Mouse (Mus musculus) embryonic facial prominence, embryonic 12.5 days (tissue): ENCODE measurements around the gene Rgmb. TPM values are rescaled to one million over a fixed set of nuclear protein-coding genes. Genes with fewer than 3 reads are reported as not detected.

Experiments
- ATAC-seq: fragments of 200-750 bp; cut with Nextera tagmentation; 2 replicates; pipeline ENCODE4 v1.8.0; 2017; ENCODE audit not compliant: insufficient number of reproducible peaks, insufficient read depth, low FRiP score, low TSS enrichment
- H3K27ac ChIP-seq: fragments of 300-500 bp; sonication (generic); 2 replicates; pipeline ENCODE4 v1.5.1; 2016; ENCODE audit warnings: mild to moderate bottlenecking
- H3K27me3 ChIP-seq: fragments of 300-500 bp; sonication (generic); 2 replicates; pipeline ENCODE4 v1.6.1; 2016; ENCODE audit warnings: mild to moderate bottlenecking, moderate library complexity
- H3K36me3 ChIP-seq: fragments of 300-500 bp; sonication (generic); 2 replicates; pipeline ENCODE4 v1.6.1; 2016; ENCODE audit warnings: mild to moderate bottlenecking
- H3K4me1 ChIP-seq: fragments of 300-500 bp; sonication (generic); 2 replicates; pipeline ENCODE4 v1.6.1; 2016
- H3K4me2 ChIP-seq: fragments of 300-500 bp; sonication (generic); replicated peaks from 2 replicates; pipeline ENCODE4 v1.6.1; 2016; ENCODE audit warnings: mild to moderate bottlenecking, moderate library complexity
- H3K4me3 ChIP-seq: fragments of 300-500 bp; sonication (generic); 2 replicates; pipeline ENCODE4 v1.5.1; 2016; ENCODE audit warnings: mild to moderate bottlenecking
- H3K9ac ChIP-seq: fragments of 300-500 bp; sonication (generic); 2 replicates; pipeline ENCODE4 v1.6.1; 2016; ENCODE audit warnings: mild to moderate bottlenecking, moderate library complexity
- H3K9me3 ChIP-seq: fragments of 300-500 bp; sonication (generic); 2 replicates; pipeline ENCODE4 v1.6.1; 2016; ENCODE audit warnings: mild to moderate bottlenecking, moderate library complexity
- WGBS: fragments of 180-500 bp; shearing (Covaris S2); methylation state at CpG from one replicate; pipeline ENCODE4 v1.1.7; 2016; 5-methylcytosine and 5-hydroxymethylcytosine counted together
- polyA plus RNA-seq: library from polyadenylated mRNA; unstranded; fragments of >200 nt; fragmentation: Nextera tagmentation; extraction: Ambion mirVana; gene quantifications from 2 replicates; pipeline ENCODE4 v1.2.1, GENCODE M21; 2016

The Rgmb gene
- polyA plus RNA-seq = 30.2 and 33.5 TPM in 2 replicates

DNA sequence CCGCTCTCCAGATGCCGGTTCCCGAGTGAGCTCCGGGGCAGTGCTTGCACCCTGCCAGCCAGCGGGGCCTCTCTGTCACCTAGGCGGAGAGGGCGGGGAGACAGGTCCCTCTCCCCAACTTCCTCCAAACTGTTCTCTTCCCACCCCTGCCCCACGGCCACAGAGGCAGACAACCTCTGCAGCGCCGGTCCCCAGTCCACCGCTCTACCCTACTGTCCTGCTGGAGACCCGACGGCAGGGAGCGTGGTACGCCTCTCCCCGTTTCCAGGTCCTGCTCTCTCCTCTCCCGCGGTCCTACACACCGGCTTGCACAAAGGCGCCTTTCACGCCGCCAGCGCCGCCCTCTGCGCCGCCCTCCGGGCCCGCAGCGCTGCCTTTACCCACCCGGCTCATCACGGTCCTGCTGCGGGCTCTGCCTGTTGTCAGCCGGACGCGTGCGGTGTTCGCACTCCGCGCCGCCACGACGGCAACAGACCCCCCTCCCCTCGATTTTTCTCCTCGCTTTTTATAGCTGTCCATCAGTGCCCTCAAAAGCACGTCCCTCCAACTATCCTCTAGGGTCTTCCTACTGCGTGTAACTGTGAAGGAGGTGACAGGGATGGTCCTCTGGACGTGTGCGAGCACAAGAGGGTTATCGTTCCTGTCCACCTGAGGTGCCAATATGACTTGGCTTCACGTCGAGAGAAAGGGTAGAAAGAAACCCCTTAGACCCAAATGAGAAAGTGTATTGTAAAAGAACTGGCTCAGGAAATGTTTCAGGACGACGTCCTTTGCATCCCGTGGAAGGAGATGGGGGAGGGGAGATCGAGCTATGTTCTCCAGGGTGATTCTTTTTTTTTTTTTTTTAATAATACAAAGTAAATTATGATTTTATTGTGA lies at the start of gene Rgmb:
Gene Rgmb (minus strand): TSS at position 274 of the 879 bp plus-strand sequence.
- H3K9me3 ChIP-seq = no peaks in the 10 kb centered on the region
- H3K4me2 ChIP-seq = peak within 1 kb of the TSS; percentile 82
- peak within 1 kb of the TSS; percentile 84 for H3K27ac ChIP-seq
- ATAC-seq = peak; percentile 50; the same call in 1 of the 2 replicates
- H3K9ac ChIP-seq = peak within 1 kb of the TSS; percentile 74
- H3K4me1 ChIP-seq = peaks cover 12% of the 10 kb centered on the region
- no peaks in the 10 kb centered on the region for H3K36me3 ChIP-seq
- WGBS = 1% methylated on average over 55 of the region's 55 CpGs
- no peaks in the 10 kb centered on the region for H3K27me3 ChIP-seq
- peak within 1 kb of the TSS; percentile 53 for H3K4me3 ChIP-seq

DNA sequence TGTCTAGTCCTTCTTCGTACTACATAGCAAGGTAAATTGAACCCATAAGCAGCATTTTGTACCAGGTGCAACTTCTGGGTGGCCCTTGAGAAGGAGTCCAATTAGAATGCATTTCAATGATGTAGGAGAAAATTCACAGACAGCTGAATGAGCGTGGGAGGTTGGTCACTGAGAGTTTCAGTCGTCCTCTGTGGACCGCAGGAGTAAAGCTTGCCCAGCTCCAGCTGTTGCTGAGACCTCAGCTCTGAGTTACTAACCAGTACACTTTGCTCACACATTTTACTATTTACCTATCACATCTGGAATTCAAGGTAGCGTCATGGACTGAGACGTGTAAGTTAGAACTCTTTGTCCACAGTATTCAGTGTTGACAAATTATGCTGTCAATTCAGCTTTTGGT lies 43.9 kb upstream of the Rgmb start:
- no peaks in the 10 kb centered on the region for H3K4me1 ChIP-seq
- WGBS = 64% methylated on average over 6 of the region's 6 CpGs

GRCm38 (mm10) chr17:15872093-15872492 lies 41.3 kb upstream of the Rgmb start:
- ATAC-seq = no peak
- Histone ChIP-seq H3K27ac (no peak overlapping the region), H3K27me3 (no peaks in the 10 kb centered on the region), H3K4me3 (no peak overlapping the region), H3K4me2 (no peak overlapping the region), H3K4me1 (no peaks in the 10 kb centered on the region), H3K36me3 (no peaks in the 10 kb centered on the region), H3K9me3 (no peaks in the 10 kb centered on the region), H3K9ac (no peak overlapping the region)

More for the DNA sequence above, 43.9 kb upstream of the Rgmb start:
- ATAC-seq = no peak
- H3K9ac ChIP-seq = no peak overlapping the region
- no peak overlapping the region for H3K4me2 ChIP-seq
- H3K36me3 ChIP-seq = no peaks in the 10 kb centered on the region
- no peaks in the 10 kb centered on the region for H3K27me3 ChIP-seq
- H3K4me3 ChIP-seq = no peak overlapping the region
- H3K9me3 ChIP-seq = no peaks in the 10 kb centered on the region
- H3K27ac ChIP-seq = no peak overlapping the region

- 83% methylated on average over 1 of the region's 1 CpGs for WGBS
- H3K9me3 ChIP-seq = no peaks in the 10 kb centered on the region
- no peak overlapping the region for H3K9ac ChIP-seq
- H3K27me3 ChIP-seq = no peaks in the 10 kb centered on the region
- H3K4me2 ChIP-seq = no peak overlapping the region
- H3K4me3 ChIP-seq = no peak overlapping the region
- no peak for ATAC-seq
- H3K4me1 ChIP-seq = no peaks in the 10 kb centered on the region
- no peak overlapping the region for H3K27ac ChIP-seq
- H3K36me3 ChIP-seq = no peaks in the 10 kb centered on the region
These were observed 34.4 kb upstream of the Rgmb start for GRCm38 (mm10) chr17:15865249-15865648.

- no peak overlapping the region for H3K4me2 ChIP-seq
- 76% methylated on average over 4 of the region's 4 CpGs for WGBS
- H3K4me3 ChIP-seq = no peak overlapping the region
- H3K9ac ChIP-seq = no peak overlapping the region
- H3K4me1 ChIP-seq = no peaks in the 10 kb centered on the region
- no peak for ATAC-seq
- H3K36me3 ChIP-seq = no peaks in the 10 kb centered on the region
- H3K27me3 ChIP-seq = no peaks in the 10 kb centered on the region
- no peaks in the 10 kb centered on the region for H3K9me3 ChIP-seq
- no peak overlapping the region for H3K27ac ChIP-seq
These were observed 31.5 kb upstream of the Rgmb start for GRCm38 (mm10) chr17:15862355-15862754.

DNA sequence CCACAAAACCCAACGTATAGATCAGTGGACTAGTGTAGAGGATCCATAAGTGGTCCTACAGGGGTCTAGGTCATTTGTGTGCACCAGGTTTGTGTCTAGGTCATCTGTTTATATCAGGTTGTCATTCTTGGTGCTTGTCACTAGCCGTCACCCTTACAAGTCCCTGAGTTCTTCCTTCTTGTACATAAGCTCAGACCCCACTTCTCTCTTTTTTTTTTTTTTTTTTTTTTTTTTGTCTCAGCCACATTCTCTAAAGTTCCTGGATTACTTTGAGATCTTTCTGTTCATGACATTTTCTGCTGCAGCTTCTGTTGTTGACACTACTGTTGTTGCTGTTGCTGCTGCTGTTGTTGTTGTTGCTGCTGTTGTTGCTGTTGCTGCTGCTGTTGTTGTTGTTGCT lies 22.3 kb upstream of the Rgmb start:
- no peak for ATAC-seq
- Histone ChIP-seq H3K27ac (no peak overlapping the region), H3K36me3 (no peaks in the 10 kb centered on the region), H3K9me3 (no peaks in the 10 kb centered on the region), H3K4me1 (no peaks in the 10 kb centered on the region), H3K27me3 (no peaks in the 10 kb centered on the region), H3K4me3 (no peak overlapping the region), H3K4me2 (no peak overlapping the region), H3K9ac (no peak overlapping the region)
- WGBS = 72% methylated on average over 2 of the region's 2 CpGs

GRCm38 (mm10) chr17:15850544-15850943 lies 19.7 kb upstream of the Rgmb start:
- no peak for ATAC-seq
- Histone ChIP-seq H3K4me2 (no peak overlapping the region), H3K36me3 (no peaks in the 10 kb centered on the region), H3K27me3 (no peaks in the 10 kb centered on the region), H3K4me1 (no peaks in the 10 kb centered on the region), H3K9ac (no peak overlapping the region), H3K9me3 (no peaks in the 10 kb centered on the region), H3K4me3 (no peak overlapping the region), H3K27ac (no peak overlapping the region)
- WGBS = 68% methylated on average over 3 of the region's 3 CpGs

DNA sequence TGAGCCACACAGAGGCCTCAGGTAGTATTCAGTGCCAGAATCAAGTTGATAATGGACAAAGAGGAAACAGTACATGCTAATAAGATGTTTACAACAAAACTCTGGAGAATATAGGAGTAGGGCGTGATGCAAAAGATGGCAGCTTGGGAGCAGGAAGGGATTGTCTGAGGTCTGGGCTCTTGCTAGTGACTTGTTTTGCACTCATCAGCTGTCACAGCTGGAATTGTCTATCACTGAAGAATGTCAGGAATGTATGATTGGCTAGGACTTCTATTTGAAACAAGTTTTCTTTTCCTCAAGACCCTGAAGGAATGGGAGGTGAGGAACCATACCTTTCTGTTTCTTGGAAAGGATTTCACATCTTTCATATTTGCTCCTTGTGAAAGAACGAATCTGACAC lies 10.6 kb upstream of the Rgmb start:
- H3K36me3 ChIP-seq = no peaks in the 10 kb centered on the region
- no peak overlapping the region for H3K9ac ChIP-seq
- no peak overlapping the region for H3K4me3 ChIP-seq
- no peak for ATAC-seq
- 84% methylated on average over 2 of the region's 2 CpGs for WGBS
- no peaks in the 10 kb centered on the region for H3K9me3 ChIP-seq
- H3K4me2 ChIP-seq = no peak overlapping the region
- H3K4me1 ChIP-seq = no peaks in the 10 kb centered on the region
- H3K27me3 ChIP-seq = no peaks in the 10 kb centered on the region
- H3K27ac ChIP-seq = no peak overlapping the region

DNA sequence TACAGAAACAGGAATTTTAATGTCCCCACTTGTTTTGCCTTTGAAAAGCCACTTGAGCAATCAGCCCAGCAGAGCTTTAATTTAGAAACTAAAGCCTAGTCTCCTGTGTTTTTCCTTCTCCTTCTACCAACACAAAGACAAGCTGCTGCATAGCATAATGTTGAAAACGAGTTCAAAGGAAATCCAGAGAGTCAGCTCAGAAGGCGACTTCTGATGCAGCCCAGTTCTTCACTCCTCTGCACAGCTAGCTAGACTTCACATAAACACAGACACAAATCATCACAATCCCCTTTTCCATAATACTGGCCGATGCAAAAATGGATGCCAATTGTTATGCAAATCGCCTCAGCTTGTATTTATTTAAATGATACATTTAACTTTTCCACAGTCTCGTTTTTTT lies 1.6 kb upstream of the Rgmb start:
- Histone ChIP-seq H3K36me3 (no peaks in the 10 kb centered on the region), H3K4me1 (peaks cover 9% of the 10 kb centered on the region), H3K27ac (no peak overlapping the region), H3K4me2 (no peak overlapping the region), H3K9me3 (no peaks in the 10 kb centered on the region), H3K9ac (no peak overlapping the region), H3K4me3 (no peak overlapping the region), H3K27me3 (no peaks in the 10 kb centered on the region)
- WGBS = 38% methylated on average over 5 of the region's 5 CpGs
- no peak for ATAC-seq

- H3K4me3 ChIP-seq = no peak overlapping the region
- H3K36me3 ChIP-seq = no peaks in the 10 kb centered on the region
- no peak overlapping the region for H3K27ac ChIP-seq
- no peak overlapping the region for H3K9ac ChIP-seq
- peaks cover 12% of the 10 kb centered on the region for H3K4me1 ChIP-seq
- H3K4me2 ChIP-seq = no peak overlapping the region
- no peaks in the 10 kb centered on the region for H3K27me3 ChIP-seq
- H3K9me3 ChIP-seq = no peaks in the 10 kb centered on the region
- no peak for ATAC-seq
- WGBS = 14% methylated on average over 8 of the region's 8 CpGs
These were observed 971 bp upstream of the Rgmb start for GRCm38 (mm10) chr17:15831810-15832209.

GRCm38 (mm10) chr17:15830171-15830765 lies 571 bp downstream of the Rgmb start:
- Histone ChIP-seq H3K9me3 (no peaks in the 10 kb centered on the region), H3K4me1 (peaks cover 12% of the 10 kb centered on the region), H3K27me3 (no peaks in the 10 kb centered on the region), H3K4me2 (peak overlapping the region; percentile 82), H3K4me3 (peak overlapping the region; percentile 53), H3K27ac (peak overlapping the region; percentile 84), H3K9ac (peak overlapping the region; percentile 74), H3K36me3 (no peaks in the 10 kb centered on the region)
- under 1% methylated on average over 28 of the region's 34 CpGs for WGBS
- no peak for ATAC-seq
